ENCODE assay signal across 21 mouse cellular contexts in the genomic region with DNA sequence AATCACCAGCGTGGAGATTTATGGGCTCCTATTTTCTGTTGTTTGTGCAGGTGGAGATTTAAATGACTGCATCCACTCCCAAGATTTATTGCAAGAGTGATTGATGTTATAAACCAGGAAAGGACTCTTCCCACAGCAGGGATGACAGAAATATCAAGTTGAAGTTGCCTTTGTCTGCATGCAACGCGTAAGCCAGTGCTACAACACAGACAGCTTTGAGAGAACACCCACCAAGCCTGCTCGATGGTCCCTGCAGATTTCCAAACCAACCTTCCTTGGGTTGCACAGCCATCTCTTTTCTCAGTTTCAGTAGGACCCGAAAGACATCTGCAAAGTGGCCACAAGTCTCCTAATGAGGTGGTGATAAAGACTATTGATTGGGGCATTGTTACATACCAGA. TPM values are rescaled to one million over a fixed set of nuclear protein-coding genes. Genes with fewer than 3 reads are reported as not detected.
DNase-seq lines count a peak whose midpoint lies in the region; ATAC-seq and TF ChIP-seq lines count a peak whose summit lies in the region.
"Had no signal": no experiment of that assay in that cellular context is flagged by ENCODE, and none has a peak within 500 bp of the region (broad histone marks: within the 10 kb centered on the region; RNA-seq: fewer than 3 reads in every experiment).

No protein-coding gene starts in this region.

- H3K36me3 ChIP-seq in heart, adult 2 months (ENCODE audit: control insufficient read depth, insufficient read depth, low read length), result no peaks in the 10 kb centered on the region
- H3K36me3 ChIP-seq: embryonic facial prominence, embryonic 13.5 days; heart, embryonic 10.5 days; hindbrain, embryonic 15.5 days; limb, embryonic 15.5 days had no signal

- no peak for ATAC-seq in granulocyte monocyte progenitor cell, adult 5-6 weeks (replicated peaks; ENCODE audit: poor library complexity, severe bottlenecking)

- DNase-seq in heart, adult 2 months, result no peak
- DNase-seq in heart, adult 8-10 months (ENCODE audit: low spot score), result no peak
- DNase-seq in kidney, postnatal 4 days, result peak; percentile 28 to 54
- DNase-seq in kidney, postnatal 14 days, result no peak
- peak; percentile 46 for DNase-seq in embryo, embryonic 10.5 days (ENCODE audit: low spot score)
- peak; percentile 19 for DNase-seq in retina, postnatal 1 day
- no peak for DNase-seq in cerebellum, adult 2 months
- DNase-seq: adrenal gland, adult 2 months; cerebellum, postnatal 25 days; gastrocnemius, postnatal 10 days; right cerebral cortex, postnatal 14 days; thymus, adult 2 months had no signal

- no peaks in the 10 kb centered on the region for H3K79me2 ChIP-seq in heart, adult 2 months (replicated peaks; ENCODE audit: control insufficient read depth, insufficient read depth, low read length)

- H3K27me3 ChIP-seq in heart, adult 2 months (ENCODE audit: control insufficient read depth, insufficient read depth, low read length), result peaks cover 10% of the 10 kb centered on the region
- peaks cover 8% of the 10 kb centered on the region; the same call in 1 of the 2 replicates for H3K27me3 ChIP-seq in cerebellum, adult 2 months (ENCODE audit: control insufficient read depth, insufficient read depth, low read length)
- H3K27me3 ChIP-seq: CH12.LX had no signal

- H3K4me1 ChIP-seq in heart, adult 2 months (ENCODE audit: control insufficient read depth, insufficient read depth, low read length), result no peaks in the 10 kb centered on the region
- no peaks in the 10 kb centered on the region for H3K4me1 ChIP-seq in cerebellum, adult 2 months (ENCODE audit: control insufficient read depth, insufficient read depth, low read length)
- H3K4me1 ChIP-seq: hindbrain, embryonic 15.5 days had no signal

- peak overlapping the region; percentile 6; the same call in 1 of the 2 replicates for H3K27ac ChIP-seq in heart, adult 2 months
- no peak overlapping the region for H3K27ac ChIP-seq in cerebellum, adult 2 months (ENCODE audit: insufficient read depth, low read length)
- H3K27ac ChIP-seq: embryonic facial prominence, embryonic 13.5 days; heart, embryonic 10.5 days; hindbrain, embryonic 15.5 days; limb, embryonic 15.5 days had no signal

- TF ChIP-seq EP300 in heart, adult 2 months (IDR thresholded peaks at IDR 0.05; ENCODE audit: insufficient read depth, low read depth, low read length), result no peak

- no peak for TF ChIP-seq POLR2A in heart, adult 2 months (IDR thresholded peaks at IDR 0.05; ENCODE audit: insufficient read depth, low read depth, low read length)
- no peak for TF ChIP-seq POLR2A in cerebellum, adult 2 months (IDR thresholded peaks at IDR 0.05; ENCODE audit: borderline replicate concordance, insufficient read depth, low read length)

- TF ChIP-seq CTCF in heart, adult 2 months (IDR thresholded peaks at IDR 0.05), result no peak
- TF ChIP-seq CTCF in cerebellum, adult 2 months (IDR thresholded peaks at IDR 0.05; ENCODE audit: borderline replicate concordance, insufficient read depth, low read depth, low read length), result no peak

- H3K4me3 ChIP-seq in heart, adult 2 months, result no peak overlapping the region
- no peak overlapping the region for H3K4me3 ChIP-seq in cerebellum, adult 2 months (replicated peaks; ENCODE audit: insufficient read depth, low read depth, low read length)
- H3K4me3 ChIP-seq: embryonic facial prominence, embryonic 13.5 days; heart, embryonic 10.5 days; hindbrain, embryonic 15.5 days; limb, embryonic 15.5 days had no signal

- 35% methylated on average over 5 of the region's 5 CpGs for WGBS in heart, adult 2 months
- WGBS in cerebellum, adult 2 months, result 13% methylated on average over 5 of the region's 5 CpGs

- intact Hi-C loops in heart, adult 2 months (cut with DNase I), result loop anchor here (2.0 to 10.0 kb wide), 2 partner anchors 53 to 255 kb away; no protein-coding TSS in a partner anchor

- no peak overlapping the region for H3K9ac ChIP-seq in heart, adult 2 months (ENCODE audit: low read depth, low read length)
- H3K9ac ChIP-seq: embryonic facial prominence, embryonic 13.5 days; hindbrain, embryonic 15.5 days; limb, embryonic 15.5 days had no signal

RNA-seq across cellular contexts. Expression of a gene that starts 1.7 kb away (rescaled TPM):
- total RNA-seq in heart, adult 2 months (2021), result 1 to 10 TPM; 8.4 to 9.6 TPM
- polyA plus RNA-seq in heart, adult 2 months (2012; rRNA removed), result 29.6 and 32.3 TPM in 2 replicates
- 10 to 100 TPM in 1 of 4 experiments, 1 to 10 TPM in 3; 8.2 to 11.1 (median 9.0) TPM for total RNA-seq in heart, adult 8-10 months (2022)
- not detected in 2 replicates for total RNA-seq in granulocyte monocyte progenitor cell, adult 5-6 weeks (2014; fragmentation: Nextera tagmentation)
- not detected in 2 replicates for total RNA-seq in granulocyte monocyte progenitor cell, adult 5-6 weeks (2017)
- 0.29 and 0.62 TPM in 2 replicates for polyA plus RNA-seq in cerebellum, adult 2 months (2012; rRNA removed)
- total RNA-seq: CH12.LX; gastrocnemius, postnatal 10 days; left cerebral cortex, postnatal 14 days; megakaryocyte, adult 5-6 weeks had no signal
- polyA plus RNA-seq: frontal cortex, adult 2 months had no signal

Comparison
In these comparisons a context has a peak if more than half of its experiments do, and no peak if none do; other contexts are left out.
1. DNase-seq: peak in kidney, postnatal 4 days (2 of 2), embryo, embryonic 10.5 days (single experiment) and retina, postnatal 1 day (single experiment); none in heart, adult 2 months (0 of 2), heart, adult 8-10 months (single experiment), kidney, postnatal 14 days (single experiment) and cerebellum, adult 2 months (0 of 2).
2. RNA of a gene that starts 1.7 kb away (total RNA-seq): 8.2 to 11.1 TPM in heart, adult 8-10 months and 8.4 to 9.6 TPM in heart, adult 2 months; not detected in granulocyte monocyte progenitor cell, adult 5-6 weeks; every median in the first group is over 4 times any median in the second.